Mouse (Mus musculus) CD4-positive, CD25-positive, alpha-beta regulatory T cell, adult 4 months (primary cell): ENCODE measurements around the gene Plac1. TPM values are rescaled to one million over a fixed set of nuclear protein-coding genes. Genes with fewer than 3 reads are reported as not detected.
"Not testable (repeated sequence)": the region's sequence is repeated elsewhere in the genome, so short reads cannot be mapped to it uniquely, and the experiment has no call there.

Experiments used
- ATAC-seq: one replicate; pipeline ENCODE4 v1.8.0; 2017
- polyA plus RNA-seq, 2 experiments: library from polyadenylated mRNA; unstranded; fragments of 100-300 nt; shearing (Covaris generic); gene quantifications; one replicate each; pipeline ENCODE4 v1.2.1; 2017

Gene Plac1
- polyA plus RNA-seq, 2 experiments from 2014 or later, result not detected

DNA sequence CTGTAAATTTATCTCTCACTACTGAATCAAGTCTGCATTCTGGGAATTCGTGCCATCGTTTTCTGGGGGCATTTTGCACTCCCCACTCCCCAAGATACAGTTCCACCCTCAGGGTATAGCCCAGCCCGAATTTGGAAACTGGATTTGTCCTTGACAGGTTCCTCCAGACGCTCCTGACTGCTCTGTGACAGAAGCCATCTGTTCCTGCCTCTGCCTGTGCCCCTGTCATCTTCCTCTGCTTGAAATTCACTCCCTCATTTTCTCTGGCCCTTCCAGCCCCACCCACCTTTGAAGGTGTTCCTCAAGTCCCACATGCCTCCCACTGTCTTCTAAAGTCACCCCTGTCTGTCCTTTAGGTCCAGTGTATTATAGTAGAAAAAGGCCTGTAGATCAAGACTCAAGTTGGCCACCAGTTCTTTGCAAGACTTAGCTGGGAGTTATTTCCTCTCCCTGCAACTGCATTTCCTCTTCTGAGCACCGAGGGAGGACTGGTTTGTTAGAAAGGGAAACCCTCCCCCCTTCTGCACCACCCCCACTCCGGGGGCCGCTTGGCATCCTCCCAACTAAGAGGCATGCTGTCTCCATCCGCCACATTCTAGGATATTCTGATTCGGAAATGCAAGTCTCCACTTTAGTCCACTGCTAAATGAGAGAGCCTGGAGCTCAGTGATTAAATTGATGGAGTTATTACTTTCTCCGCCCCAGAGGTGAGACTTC is 194.6 kb downstream of the Plac1 start:
- ATAC-seq, result no peak

DNA sequence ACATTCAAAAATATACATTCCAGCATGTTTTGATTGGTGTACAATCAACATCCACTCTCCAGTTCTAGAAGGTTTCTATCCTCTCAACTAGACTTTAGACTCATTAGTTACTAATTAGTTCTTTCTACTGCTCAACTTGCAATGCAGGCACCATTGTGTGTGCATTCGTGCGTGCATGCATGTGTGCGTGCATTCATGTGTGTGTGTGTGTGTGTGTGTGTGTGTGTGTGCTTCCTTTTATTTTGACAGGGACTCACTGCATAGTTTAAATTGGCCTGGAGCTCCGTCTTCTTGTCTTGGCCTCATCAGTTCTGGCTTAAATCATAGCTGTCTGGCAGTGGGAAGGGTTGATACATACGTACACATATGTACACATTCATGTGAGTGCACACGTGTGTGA is 198.9 kb downstream of the Plac1 start:
- no peak for ATAC-seq

DNA sequence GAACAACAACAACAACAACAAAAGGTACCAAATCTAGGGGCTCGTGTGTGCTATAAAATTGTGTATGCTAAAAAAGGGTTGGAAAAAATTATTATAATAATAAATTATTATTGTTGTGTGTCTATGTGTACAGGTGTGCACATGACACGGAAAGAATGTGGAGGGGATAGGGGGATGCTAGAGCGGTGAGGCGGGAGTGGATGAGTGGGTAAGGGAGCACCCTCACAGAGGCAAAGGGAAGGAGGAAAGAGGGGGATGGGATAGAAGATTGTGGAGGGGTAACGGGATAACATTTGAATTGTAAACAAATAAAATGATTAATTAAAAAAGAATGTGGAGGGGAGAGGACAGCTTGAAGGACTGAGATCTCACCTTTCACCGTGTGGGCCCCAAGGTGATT is 199.8 kb downstream of the Plac1 start:
- no peak for ATAC-seq

DNA sequence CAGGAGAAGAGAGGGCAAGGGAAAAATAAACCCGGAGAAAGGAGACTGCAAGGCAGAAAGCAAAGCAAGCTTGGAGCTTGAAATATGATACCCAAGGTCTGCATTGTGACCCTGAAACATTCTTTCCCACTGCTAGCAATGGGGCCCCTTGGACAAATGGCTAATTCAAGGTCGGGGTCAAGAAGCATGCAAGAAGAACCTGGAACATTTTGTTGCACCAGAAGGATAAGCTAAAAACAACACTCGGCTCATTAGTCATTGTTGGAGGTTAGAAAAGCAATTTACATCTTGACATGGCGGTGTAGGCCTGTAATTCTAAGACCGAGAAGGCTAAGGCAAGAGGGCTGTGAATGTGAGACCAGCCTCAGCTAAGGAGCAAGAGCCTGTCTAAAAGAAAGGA is 200.3 kb downstream of the Plac1 start:
- ATAC-seq, result no peak

DNA sequence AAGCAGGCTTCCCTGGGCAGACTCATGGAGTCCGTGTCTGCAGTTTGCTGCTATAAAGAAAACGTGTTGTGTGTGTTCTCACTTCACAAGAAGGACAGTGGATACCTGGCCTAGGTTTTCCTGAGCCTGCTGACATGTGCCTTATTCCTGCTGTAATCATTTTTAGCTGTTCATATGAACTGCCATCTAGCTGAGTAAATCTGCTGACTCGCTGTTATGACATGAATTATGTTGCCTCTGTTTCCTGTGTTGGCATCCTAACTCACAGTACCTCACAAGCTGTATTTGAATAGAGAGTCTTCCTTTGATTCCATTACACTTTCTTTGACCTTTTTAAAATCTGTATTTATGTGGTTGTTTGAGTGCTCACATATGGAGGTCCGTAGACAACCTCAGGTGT is 201.7 kb downstream of the Plac1 start:
- ATAC-seq, result no peak

DNA sequence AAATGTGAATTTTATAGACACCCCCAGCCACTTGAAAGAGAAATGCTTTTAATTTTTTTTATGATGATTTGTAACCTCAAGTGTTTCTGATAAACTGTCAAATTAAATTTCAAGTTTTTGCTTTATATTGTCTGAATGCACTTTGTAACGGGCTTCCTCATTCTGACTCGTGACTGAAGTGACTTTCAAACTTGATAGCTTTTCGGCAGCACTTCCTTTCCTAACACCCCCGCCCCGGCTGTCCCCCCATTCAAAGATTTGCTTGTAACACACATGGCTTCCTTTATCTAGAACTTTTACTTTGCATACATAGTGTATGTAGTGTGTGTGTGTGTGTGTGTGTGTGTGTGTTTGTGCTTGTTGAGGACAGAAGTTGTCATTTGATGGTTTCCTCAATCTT is 210.4 kb downstream of the Plac1 start:
- no peak for ATAC-seq

DNA sequence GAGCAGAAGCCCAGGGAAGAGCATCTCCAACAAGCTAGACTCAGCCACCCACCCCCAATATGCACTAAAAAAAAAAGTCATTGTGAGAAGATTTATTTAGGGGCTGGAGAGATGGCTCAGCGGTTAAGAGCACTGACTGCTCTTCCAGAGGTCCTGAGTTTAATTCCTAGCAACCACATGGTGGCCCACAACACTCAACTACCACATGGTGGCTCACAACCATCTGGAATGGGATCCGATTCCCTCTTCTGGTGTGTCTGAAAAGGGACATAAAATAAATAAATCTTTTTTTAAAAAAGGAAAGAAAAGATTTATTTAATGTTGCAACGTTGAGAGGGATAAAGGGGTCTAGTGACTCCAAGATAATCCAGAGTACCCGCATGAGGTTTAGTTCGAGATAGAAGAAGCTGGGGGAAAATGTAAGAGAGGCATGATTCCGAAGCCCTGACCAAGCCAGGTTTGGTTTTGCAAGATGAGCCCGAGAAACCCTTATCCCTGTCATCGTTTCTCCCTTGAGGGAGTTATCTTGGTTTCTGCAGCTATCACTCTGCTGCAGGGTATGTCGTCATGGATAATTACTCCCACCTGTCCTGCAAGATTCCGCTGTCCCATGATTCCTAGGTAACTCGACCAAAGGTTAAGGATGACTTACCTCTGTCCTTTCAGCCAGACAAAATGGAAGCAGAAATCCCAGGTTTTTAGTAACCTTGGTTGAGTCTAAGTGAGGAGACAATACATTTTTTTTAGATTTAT is 214.3 kb downstream of the Plac1 start:
- no peak for ATAC-seq

DNA sequence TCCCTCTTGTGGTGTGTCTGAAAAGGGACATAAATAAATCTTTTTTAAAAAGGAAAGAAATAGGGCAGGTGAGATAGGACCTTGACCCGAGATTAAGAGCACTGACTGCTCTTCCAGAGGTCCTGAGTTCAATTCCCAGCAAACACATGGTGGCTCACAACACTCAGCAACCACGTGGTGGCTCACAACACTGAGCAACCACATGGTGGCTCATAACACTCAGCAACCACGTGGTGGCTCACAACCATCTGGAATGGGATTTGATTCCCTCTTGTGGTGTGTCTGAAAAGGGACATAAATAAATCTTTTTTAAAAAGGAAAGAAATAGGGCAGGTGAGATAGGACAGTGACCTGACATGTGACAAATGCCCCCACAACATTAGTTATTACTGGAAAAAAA is 215.6 kb downstream of the Plac1 start:
- not testable (repeated sequence) for ATAC-seq

DNA sequence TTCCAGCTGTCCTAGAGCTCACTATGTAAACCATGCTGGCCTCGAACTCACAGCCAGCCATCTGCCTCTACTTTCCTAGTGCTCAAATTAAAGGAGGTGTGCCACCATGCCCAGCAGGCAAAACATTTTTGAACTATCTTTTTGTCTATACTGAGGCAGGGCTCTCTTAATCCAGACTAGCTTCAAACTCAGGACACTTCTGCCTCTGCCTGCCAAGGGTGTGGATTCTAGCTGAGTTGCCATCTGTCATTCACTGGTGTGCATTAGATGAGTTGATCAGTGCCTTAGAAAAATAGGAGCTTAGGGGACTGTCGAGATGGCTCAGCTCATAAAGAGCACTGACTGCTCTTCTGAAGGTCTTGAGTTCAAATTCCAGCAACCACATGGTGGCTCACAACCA is 216.9 kb downstream of the Plac1 start:
- no peak for ATAC-seq

Other genes starting within 250 kb of the Plac1 start
- gene Fam122b, start 29.7 kb upstream of the Plac1 start, polyA plus RNA-seq, result 1 to 10 TPM; 3.4 to 4.8 TPM
- gene Fam122c, start 33.3 kb upstream of the Plac1 start, polyA plus RNA-seq, result not detected
- gene Mospd1, start 130.4 kb upstream of the Plac1 start, polyA plus RNA-seq, result 10 to 100 TPM; 20.4 to 24.8 TPM
- gene Etd, start 194.8 kb upstream of the Plac1 start, polyA plus RNA-seq, result not detected